Mouse (Mus musculus): Measurements from ENCODE around the gene Trub1.

DNA sequence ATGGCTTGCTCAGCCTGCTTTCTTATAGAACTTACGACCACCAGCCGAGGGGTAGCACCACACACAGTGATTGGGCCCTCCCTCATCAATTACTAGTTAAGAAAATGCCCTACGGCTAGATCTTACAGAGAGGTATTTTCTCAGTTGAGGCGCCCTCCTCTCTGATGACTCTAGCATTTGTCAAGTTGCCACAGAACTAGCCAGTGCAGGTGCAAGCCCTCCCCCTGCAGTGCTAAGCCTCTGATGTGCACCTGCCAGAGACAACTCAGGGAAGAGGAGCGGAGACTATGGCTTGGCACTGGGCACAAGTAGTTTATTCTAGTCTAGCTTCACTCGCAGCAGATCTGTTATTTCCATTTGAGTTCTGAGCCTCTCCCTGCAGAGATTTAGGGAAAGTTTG is 21.2 kb upstream of the Trub1 start:
- TF ChIP-seq CTCF (IDR thresholded peaks at IDR 0.05; ENCODE audit: control insufficient read depth, insufficient read depth, insufficient read length) (no peak), MAX (IDR thresholded peaks at IDR 0.05) (no peak), USF1 (IDR thresholded peaks at IDR 0.05; ENCODE audit: low read depth) (no peak)
